In the genomic region with DNA sequence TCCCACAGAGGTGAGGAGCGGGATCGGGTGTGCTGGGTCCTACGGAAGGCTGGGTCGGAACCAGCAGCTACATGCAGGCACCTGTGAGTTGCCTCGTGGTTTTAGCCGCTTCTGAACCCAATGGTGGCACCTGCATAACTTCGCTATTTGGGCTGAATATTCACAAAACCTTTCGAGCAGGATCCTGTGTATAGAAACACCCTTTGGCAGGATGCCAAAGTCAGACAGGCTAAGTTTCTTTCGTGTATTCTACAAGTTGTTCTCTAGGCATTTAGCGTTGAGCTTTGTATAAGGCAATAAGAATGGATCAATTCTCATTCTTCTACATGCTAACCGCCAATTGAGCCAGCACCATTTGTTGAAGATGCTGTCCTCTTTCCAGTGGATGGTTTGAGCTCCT, we compare ENCODE assay signal across 8 mouse cellular contexts. TPM values are rescaled to one million over a fixed set of nuclear protein-coding genes. Genes with fewer than 3 reads are reported as not detected.
DNase-seq lines count a peak whose midpoint lies in the region; ATAC-seq and TF ChIP-seq lines count a peak whose summit lies in the region.
"Not testable (repeated sequence)": the region's sequence is repeated elsewhere in the genome, so short reads cannot be mapped to it uniquely, and the experiment has no call there.
"Had no signal": no experiment of that assay in that cellular context is flagged by ENCODE, and none has a peak within 500 bp of the region (broad histone marks: within the 10 kb centered on the region; RNA-seq: fewer than 3 reads in every experiment).

No protein-coding gene starts in this region.

- 10% methylated on average over 11 of the region's 11 CpGs for WGBS in hindbrain, postnatal 0 days
- WGBS in olfactory bulb, adult 2 months, result 2% methylated on average over 11 of the region's 11 CpGs

- DNase-seq in R1 (ENCODE audit: low read depth, low spot score), result peak; percentile 77
- DNase-seq in embryo, embryonic 10.5 days (ENCODE audit: low spot score), result peak; percentile 35
- DNase-seq in forelimb bud, embryonic 11.5 days (ENCODE audit: low read depth, low spot score), result peak; percentile 32
- DNase-seq in hindbrain, postnatal 0 days (ENCODE audit: low spot score), result peak; percentile 51
- DNase-seq in left cerebral cortex, adult 2 months (ENCODE audit: extremely low spot score in 1 of 2, low spot score in 2 of 2), result not testable (repeated sequence)
- DNase-seq in lung, postnatal 10 days, result peak; percentile 2

- H3K27me3 ChIP-seq in hindbrain, postnatal 0 days (ENCODE audit: insufficient read depth, low read length), result not testable (repeated sequence)

- peak overlapping the region; percentile 53 for H3K4me2 ChIP-seq in hindbrain, postnatal 0 days (ENCODE audit: low read depth, low read length)

- H3K9me3 ChIP-seq in hindbrain, postnatal 0 days (ENCODE audit: low read length), result not testable (repeated sequence)

- H3K4me3 ChIP-seq in hindbrain, postnatal 0 days (ENCODE audit: low read length), result peak overlapping the region; percentile 49
- peak overlapping the region; percentile 56 for H3K4me3 ChIP-seq in left cerebral cortex, adult 2 months
- H3K4me3 ChIP-seq in olfactory bulb, adult 2 months (ENCODE audit: insufficient read depth, low read depth, low read length), result peak overlapping the region; percentile 58

- H3K4me1 ChIP-seq in hindbrain, postnatal 0 days (ENCODE audit: insufficient read depth, low read length); olfactory bulb, adult 2 months (ENCODE audit: control insufficient read depth, insufficient read depth, low read length): not testable (repeated sequence)

- intact Hi-C loops in left cerebral cortex, adult 2 months (cut with DNase I), result loop anchor here (10.0 kb wide), 1 partner anchor 620 kb away; a partner anchor contains a TSS

- ATAC-seq in hindbrain, postnatal 0 days, result not testable (repeated sequence)

- peak overlapping the region; percentile 66 for H3K27ac ChIP-seq in hindbrain, postnatal 0 days
- H3K27ac ChIP-seq in left cerebral cortex, adult 2 months; olfactory bulb, adult 2 months (ENCODE audit: insufficient read depth, low read depth, low read length): not testable (repeated sequence)

- TF ChIP-seq CTCF in hindbrain, postnatal 0 days (IDR thresholded peaks at IDR 0.05; ENCODE audit: low read depth); left cerebral cortex, adult 2 months (IDR thresholded peaks at IDR 0.05); olfactory bulb, adult 2 months (IDR thresholded peaks at IDR 0.05; ENCODE audit: insufficient read depth, low read depth, low read length): not testable (repeated sequence)

- not testable (repeated sequence) for H3K36me3 ChIP-seq in hindbrain, postnatal 0 days (ENCODE audit: insufficient read depth, low read length)

- not testable (repeated sequence) for TF ChIP-seq POLR2A in olfactory bulb, adult 2 months (IDR thresholded peaks at IDR 0.05; ENCODE audit: insufficient read depth, low read depth, low read length)

- H3K9ac ChIP-seq in hindbrain, postnatal 0 days (replicated peaks; ENCODE audit: low read length), result peak overlapping the region; percentile 41; the same call in 1 of the 2 replicates

RNA-seq across cellular contexts. Expression of a gene that starts 58.6 kb away (rescaled TPM):
- total RNA-seq in hindbrain, postnatal 0 days (2014; rRNA removed), result 1.3 and 1.5 TPM in 2 replicates
- polyA plus RNA-seq in hindbrain, postnatal 0 days (2015; fragmentation: Nextera tagmentation; extraction: Ambion mirVana), result 1.6 and 1.8 TPM in 2 replicates
- total RNA-seq in left cerebral cortex, adult 2 months (2021), result 1 to 10 TPM; 6.8 to 8.5 TPM
- not detected in 2 replicates for polyA plus RNA-seq in olfactory bulb, adult 2 months (2012; ENCODE audit: insufficient read depth, insufficient read length, low replicate concordance, missing spikeins)
- total RNA-seq: monocyte, adult 5-6 weeks had no signal
